ENCODE assay signal across 9 mouse cellular contexts in genomic region chr7:81336432-81336786, GRCm38 (mm10). TPM values are rescaled to one million over a fixed set of nuclear protein-coding genes. Genes with fewer than 3 reads are reported as not detected.
A peak's percentile ranks its signal among the peaks of the same experiment; 100 is the strongest.
DNase-seq lines count a peak whose midpoint lies in the region; ATAC-seq lines count a peak whose summit lies in the region.
"Had no signal": no experiment of that assay in that cellular context is flagged by ENCODE, and none has a peak within 500 bp of the region (broad histone marks: within the 10 kb centered on the region; RNA-seq: fewer than 3 reads in every experiment).

No protein-coding gene starts in this region.

- peak; percentile 45 to 54 for DNase-seq in layer of hippocampus, postnatal 10 days (ENCODE audit: low spot score in 2 of 2)
- no peak for DNase-seq in layer of hippocampus, postnatal 36 days
- peak; percentile 35 for DNase-seq in Muller cell, postnatal 12 days (ENCODE audit: inconsistent ontology term)
- peak; percentile 50 for DNase-seq in embryo, embryonic 11.5 days (ENCODE audit: low read depth, low spot score)
- DNase-seq in heart, postnatal 4 days = peak; percentile 77
- peak; percentile 27 for DNase-seq in liver, embryonic 13.5 days
- peak; percentile 80 for DNase-seq in retina, postnatal 1 day
- DNase-seq in left cerebral cortex, adult 11 months (ENCODE audit: low spot score) = no peak

- H3K36me3 ChIP-seq in liver, embryonic 13.5 days = peaks cover 55% of the 10 kb centered on the region

- no peak overlapping the region for H3K27ac ChIP-seq in liver, embryonic 13.5 days

- peaks cover 6% of the 10 kb centered on the region for H3K4me1 ChIP-seq in liver, embryonic 13.5 days (replicated peaks)

- ATAC-seq in liver, embryonic 13.5 days (ENCODE audit: low read depth) = no peak

- WGBS in liver, embryonic 13.5 days (ENCODE audit: insufficient replicate concordance) = 41% methylated on average over 8 of the region's 8 CpGs

- no peak overlapping the region for H3K4me2 ChIP-seq in liver, embryonic 13.5 days

- H3K9me3 ChIP-seq in liver, embryonic 13.5 days (replicated peaks) = no peaks in the 10 kb centered on the region

- no peak overlapping the region for H3K4me3 ChIP-seq in liver, embryonic 13.5 days (replicated peaks)
- H3K4me3 ChIP-seq: erythroblast, embryonic 14.5 days had no signal

- H3K9ac ChIP-seq in liver, embryonic 13.5 days = no peak overlapping the region

- H3K27me3 ChIP-seq in liver, embryonic 13.5 days = no peaks in the 10 kb centered on the region

RNA-seq across cellular contexts. Expression of gene Rps17, which starts 8.6 kb away (rescaled TPM):
- total RNA-seq in layer of hippocampus, postnatal 10 days (2021) = 100 to 1,000 TPM; 682 to 705 TPM
- total RNA-seq in layer of hippocampus, postnatal 36 days (2021) = 100 to 1,000 TPM; 546 to 562 TPM
- total RNA-seq in heart, postnatal 4 days (2021) = 1,000 to 10,000 TPM; 1,107 to 1,128 TPM
- polyA plus RNA-seq in liver, embryonic 13.5 days (2015; fragmentation: Nextera tagmentation; extraction: Ambion mirVana) = 979 and 995 TPM in 2 replicates

Comparison
In these comparisons a context has a peak if more than half of its experiments do, and no peak if none do; other contexts are left out.
1. DNase-seq: peak in layer of hippocampus, postnatal 10 days (2 of 2), Muller cell, postnatal 12 days (single experiment), embryo, embryonic 11.5 days (single experiment), heart, postnatal 4 days (single experiment), liver, embryonic 13.5 days (single experiment) and retina, postnatal 1 day (single experiment); none in layer of hippocampus, postnatal 36 days (0 of 2) and left cerebral cortex, adult 11 months (single experiment).